Mouse (Mus musculus) cerebellum, adult 2 months (tissue): Measurements from ENCODE around the gene Tmem82. TPM values are rescaled to one million over a fixed set of nuclear protein-coding genes. Genes with fewer than 3 reads are reported as not detected.

ENCODE experiments used
- DNase-seq, 2 experiments: peaks; one replicate each; pipeline ENCODE4 v3.0.0; 2021
- H3K27ac ChIP-seq: fragments of 200-500 bp; 2 replicates; pipeline ENCODE4 v1.5.1; 2012; ENCODE audit warnings: low read length, control low read depth, inconsistent platforms; ENCODE audit not compliant: insufficient read depth
- H3K27me3 ChIP-seq: fragments of 200-500 bp; 2 replicates; pipeline ENCODE4 v1.6.1; 2012; ENCODE audit warnings: inconsistent platforms, mild to moderate bottlenecking, low read length, moderate library complexity; ENCODE audit not compliant: control insufficient read depth, insufficient read depth
- H3K4me1 ChIP-seq: fragments of 200-500 bp; 2 replicates; pipeline ENCODE4 v1.6.1; 2011; ENCODE audit warnings: low read length; ENCODE audit not compliant: control insufficient read depth, insufficient read depth
- H3K4me3 ChIP-seq: fragments of 200-500 bp; replicated peaks from 2 replicates; pipeline ENCODE3; 2011; ENCODE audit warnings: mild to moderate bottlenecking, low read depth, low read length, control low read depth; ENCODE audit not compliant: insufficient read depth
- CTCF ChIP-seq: fragments of 200-500 bp; IDR thresholded peaks from 2 replicates; pipeline ENCODE4 v1.5.1; 2011; ENCODE audit warnings: low read depth, mild to moderate bottlenecking, control low read depth, low read length, moderate library complexity, borderline replicate concordance; ENCODE audit not compliant: insufficient read depth
- POLR2A ChIP-seq: fragments of 200-500 bp; IDR thresholded peaks from 2 replicates; pipeline ENCODE4 v1.6.1; 2011; ENCODE audit warnings: low read length, control low read depth, borderline replicate concordance; ENCODE audit not compliant: insufficient read depth
- WGBS: fragments of 180-500 bp; shearing (Covaris S2); methylation state at CpG from one replicate; pipeline ENCODE4 v1.1.7; 2018; 5-methylcytosine and 5-hydroxymethylcytosine counted together
- polyA plus RNA-seq: library from polyadenylated mRNA; depleted of rRNA; stranded (reverse); fragments of >200 nt; gene quantifications from 2 replicates; pipeline ENCODE4 v1.2.3, GENCODE M21; 2012

Tmem82 gene
- polyA plus RNA-seq, 1 experiment = 0.57 TPM

DNA sequence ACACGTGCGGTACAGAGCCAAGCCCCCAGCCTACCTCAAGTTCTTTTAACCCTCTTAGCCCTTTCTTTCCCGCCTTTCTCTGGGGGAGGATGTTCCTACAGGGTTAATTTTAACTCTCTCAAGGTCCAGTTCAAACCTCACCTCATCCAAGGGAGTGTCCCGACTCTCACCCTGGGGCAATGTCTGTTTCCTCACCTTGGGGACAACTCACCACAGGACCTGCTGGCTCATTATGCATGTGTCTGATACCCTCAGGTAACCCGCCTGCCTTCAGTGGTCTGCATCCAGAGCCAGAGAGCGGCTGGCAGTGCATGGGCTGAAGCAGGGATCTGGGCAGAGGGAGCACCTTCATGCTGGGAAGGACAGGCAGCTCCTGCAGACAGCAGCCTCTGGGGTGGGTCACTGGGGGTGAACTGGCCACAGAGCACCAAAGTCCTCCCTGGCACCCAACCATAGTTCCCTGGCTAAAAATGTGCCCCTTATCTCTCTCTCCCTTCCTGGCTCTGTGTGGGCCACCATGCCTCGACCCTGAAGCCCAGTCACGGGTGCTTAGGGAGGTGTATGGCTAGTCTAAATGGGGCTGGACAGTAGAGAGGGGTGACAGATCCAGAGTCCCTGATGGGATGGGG lies 21.6 kb downstream of the Tmem82 start:
- Histone ChIP-seq H3K27ac (no peak overlapping the region), H3K4me1 (no peaks in the 10 kb centered on the region), H3K27me3 (peaks cover 2% of the 10 kb centered on the region; the same call in 1 of the 2 replicates), H3K4me3 (no peak overlapping the region)
- no peak for DNase-seq
- 89% methylated on average over 8 of the region's 8 CpGs for WGBS
- TF ChIP-seq POLR2A (no peak), CTCF (no peak)

DNA sequence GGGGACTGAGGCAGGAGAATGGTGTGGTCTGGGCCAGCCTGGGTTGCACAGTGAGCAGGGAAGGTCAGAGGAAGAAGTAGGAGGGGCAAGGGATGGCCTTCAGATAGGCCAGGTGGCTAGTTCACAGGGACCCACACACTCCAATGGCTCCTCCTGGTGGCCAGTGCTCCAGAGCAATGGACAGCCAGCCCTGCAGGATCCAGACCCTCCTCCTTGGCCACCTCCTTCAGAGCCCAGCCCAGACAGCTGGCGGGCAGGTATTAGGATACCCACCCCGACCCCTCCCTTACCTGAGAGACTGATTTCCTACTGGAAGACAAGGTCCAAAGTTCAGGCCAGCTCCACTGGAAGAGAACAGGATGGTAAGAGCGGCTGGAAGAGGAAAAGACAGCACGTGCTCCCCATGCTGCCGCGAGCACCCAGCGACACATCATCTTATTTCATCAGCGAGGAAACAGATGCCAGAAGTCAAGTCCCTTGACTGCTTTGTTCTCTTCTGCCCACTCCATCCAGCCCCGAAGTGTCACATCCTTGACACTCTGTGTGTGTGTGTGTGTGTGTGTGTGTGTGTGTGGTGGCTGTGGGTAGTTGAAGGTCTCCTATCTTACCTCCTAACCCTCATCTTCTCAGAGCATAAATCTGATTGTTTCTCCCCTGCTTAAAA lies 22.7 kb downstream of the Tmem82 start:
- H3K27me3 ChIP-seq = peaks cover 2% of the 10 kb centered on the region; the same call in 1 of the 2 replicates
- WGBS = 80% methylated on average over 9 of the region's 9 CpGs
- H3K27ac ChIP-seq = no peak overlapping the region
- DNase-seq = no peak
- H3K4me3 ChIP-seq = no peak overlapping the region
- TF ChIP-seq POLR2A (no peak), CTCF (no peak)
- H3K4me1 ChIP-seq = no peaks in the 10 kb centered on the region

DNA sequence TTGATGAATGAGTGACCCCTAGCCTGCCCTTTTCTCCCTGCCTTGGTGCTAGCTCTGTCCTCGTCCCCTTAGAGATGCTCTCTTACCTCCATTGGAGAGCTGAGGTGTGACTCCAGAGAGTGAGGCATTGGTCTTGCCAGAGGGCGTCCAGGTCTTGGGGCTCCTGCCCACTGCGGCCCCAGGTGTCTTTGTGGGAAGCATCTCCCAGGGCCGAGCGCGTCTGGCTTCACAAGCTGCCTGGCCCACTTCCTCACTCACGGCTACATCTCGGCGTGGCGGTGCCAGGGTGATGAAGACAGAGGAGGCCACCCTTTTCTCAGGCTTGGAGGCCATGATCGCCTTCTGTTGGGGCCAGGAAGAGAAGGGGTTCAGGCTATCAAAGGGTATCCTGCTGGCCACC lies 23.3 kb downstream of the Tmem82 start:
- peaks cover 2% of the 10 kb centered on the region; the same call in 1 of the 2 replicates for H3K27me3 ChIP-seq
- H3K4me3 ChIP-seq = no peak overlapping the region
- WGBS = 84% methylated on average over 11 of the region's 11 CpGs
- TF ChIP-seq POLR2A (no peak), CTCF (no peak)
- H3K27ac ChIP-seq = no peak overlapping the region
- H3K4me1 ChIP-seq = no peaks in the 10 kb centered on the region
- DNase-seq = no peak

DNA sequence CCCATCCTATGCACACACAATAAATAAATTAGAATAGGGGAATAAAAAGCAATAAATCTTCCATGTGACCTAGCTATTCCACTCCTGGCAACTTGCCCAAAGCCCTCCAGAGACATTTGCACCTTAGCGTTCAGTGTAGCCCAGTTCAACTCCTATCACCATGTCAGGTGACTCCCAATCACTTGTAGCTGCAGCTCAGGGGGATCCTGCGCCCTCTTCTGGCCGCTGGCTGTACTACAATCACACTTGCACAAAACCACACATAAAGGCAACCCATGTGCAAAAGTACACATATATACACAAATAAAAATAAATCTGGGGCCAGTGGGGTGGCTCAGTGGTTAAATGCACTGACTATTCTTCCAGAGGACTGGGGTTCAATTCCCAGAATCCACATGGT lies 26.9 kb downstream of the Tmem82 start:
- Histone ChIP-seq H3K4me3 (no peak overlapping the region), H3K27me3 (no peaks in the 10 kb centered on the region), H3K4me1 (no peaks in the 10 kb centered on the region), H3K27ac (no peak overlapping the region)
- TF ChIP-seq POLR2A = no peak
- TF ChIP-seq CTCF = peak; percentile 53
- 20% methylated on average over 3 of the region's 3 CpGs for WGBS
- DNase-seq = no peak

DNA sequence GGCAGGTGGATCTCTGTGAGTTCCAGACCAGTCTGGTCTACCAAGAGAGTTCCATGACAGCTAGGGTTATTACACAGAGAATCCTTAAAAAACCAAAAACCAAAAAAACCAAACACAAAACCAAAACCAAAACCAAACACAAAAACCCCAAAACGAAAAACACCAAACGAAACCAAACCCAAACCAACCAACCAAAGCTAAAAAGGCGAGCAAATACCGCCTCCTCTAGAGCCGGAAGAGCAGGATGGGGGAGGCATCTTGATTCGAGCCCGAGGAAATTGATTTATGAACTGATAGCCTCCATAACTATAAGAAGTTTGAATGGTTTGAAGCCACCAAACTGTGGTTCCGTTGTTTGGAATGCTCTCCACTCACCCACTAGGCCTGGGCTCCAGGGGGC lies 34.5 kb downstream of the Tmem82 start:
- Histone ChIP-seq H3K27me3 (no peaks in the 10 kb centered on the region), H3K4me1 (no peaks in the 10 kb centered on the region), H3K4me3 (no peak overlapping the region), H3K27ac (no peak overlapping the region)
- DNase-seq = no peak
- WGBS = 87% methylated on average over 8 of the region's 8 CpGs
- TF ChIP-seq POLR2A = no peak
- no peak for TF ChIP-seq CTCF

DNA sequence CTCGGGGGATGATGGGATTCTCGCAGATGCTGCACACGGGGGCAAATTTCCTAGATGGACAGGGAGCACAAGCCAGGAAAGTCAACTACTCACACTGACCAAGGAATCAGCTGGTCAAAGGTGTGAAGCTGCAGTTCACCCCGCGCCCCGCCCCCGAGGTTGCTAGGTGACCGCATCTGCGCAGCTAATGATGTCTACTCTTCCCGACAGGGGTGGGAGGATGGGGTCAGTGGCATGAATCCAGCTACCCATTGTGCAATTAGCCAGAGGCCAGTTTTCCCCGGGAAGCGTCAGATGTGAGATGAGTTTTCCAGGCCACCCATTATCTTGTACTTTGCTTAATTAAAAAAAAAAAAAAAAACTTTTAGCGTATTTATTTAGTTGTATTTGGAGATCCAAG lies 37.4 kb downstream of the Tmem82 start:
- no peak for DNase-seq
- TF ChIP-seq POLR2A (no peak), CTCF (no peak)
- no peak overlapping the region for H3K27ac ChIP-seq
- WGBS = 48% methylated on average over 13 of the region's 13 CpGs
- H3K27me3 ChIP-seq = no peaks in the 10 kb centered on the region
- H3K4me3 ChIP-seq = no peak overlapping the region
- no peaks in the 10 kb centered on the region for H3K4me1 ChIP-seq

DNA sequence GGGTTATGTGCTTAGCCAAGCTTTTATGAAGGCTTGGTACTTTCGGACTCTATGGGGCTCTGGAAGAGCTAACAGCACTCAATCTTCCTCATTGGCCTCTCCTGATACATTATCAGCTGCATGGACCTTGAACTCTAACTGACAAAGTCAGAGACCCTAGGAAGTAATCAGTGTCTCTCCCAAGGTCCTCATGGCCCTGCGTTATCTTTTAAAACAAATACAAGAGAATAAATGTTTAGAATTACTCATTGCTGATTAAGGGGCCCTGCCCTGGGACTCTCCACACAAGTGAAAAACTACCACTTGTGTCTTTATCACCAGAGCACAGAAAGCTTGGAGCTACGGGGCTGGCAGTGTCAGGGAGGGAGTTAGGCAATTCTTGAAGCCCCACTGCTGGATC lies 39.6 kb downstream of the Tmem82 start:
- Histone ChIP-seq H3K27me3 (no peaks in the 10 kb centered on the region), H3K4me3 (no peak overlapping the region), H3K4me1 (no peaks in the 10 kb centered on the region), H3K27ac (no peak overlapping the region)
- 74% methylated on average over 3 of the region's 3 CpGs for WGBS
- DNase-seq = no peak
- TF ChIP-seq CTCF (no peak), POLR2A (no peak)

DNA sequence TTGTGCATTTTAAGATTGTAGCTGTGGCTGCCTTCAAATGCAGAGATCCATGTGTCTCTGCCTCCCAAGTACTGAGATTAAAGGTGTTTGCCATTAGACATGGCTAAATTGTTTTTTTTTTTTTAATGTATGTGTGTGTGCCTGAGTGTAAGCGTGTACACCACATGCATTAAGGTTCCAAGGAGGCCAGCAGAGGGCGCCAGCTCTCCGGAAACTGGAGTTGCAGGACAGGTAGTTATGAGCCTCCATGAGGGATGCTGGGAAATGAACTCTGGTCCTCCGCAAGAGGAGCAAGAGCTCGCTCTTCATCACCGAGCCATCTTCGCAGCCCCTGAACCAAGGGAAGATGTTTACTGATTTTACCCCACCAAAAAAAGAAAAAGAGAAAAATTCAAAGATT lies 41.6 kb downstream of the Tmem82 start:
- 93% methylated on average over 7 of the region's 7 CpGs for WGBS

More for the DNA sequence above, 41.6 kb downstream of the Tmem82 start:
- no peaks in the 10 kb centered on the region for H3K27me3 ChIP-seq
- no peak overlapping the region for H3K27ac ChIP-seq
- no peak for TF ChIP-seq POLR2A
- TF ChIP-seq CTCF = no peak
- no peak overlapping the region for H3K4me3 ChIP-seq
- H3K4me1 ChIP-seq = no peaks in the 10 kb centered on the region
- DNase-seq = no peak
